ENCODE assay signal across 16 mouse cellular contexts in the genomic region with DNA sequence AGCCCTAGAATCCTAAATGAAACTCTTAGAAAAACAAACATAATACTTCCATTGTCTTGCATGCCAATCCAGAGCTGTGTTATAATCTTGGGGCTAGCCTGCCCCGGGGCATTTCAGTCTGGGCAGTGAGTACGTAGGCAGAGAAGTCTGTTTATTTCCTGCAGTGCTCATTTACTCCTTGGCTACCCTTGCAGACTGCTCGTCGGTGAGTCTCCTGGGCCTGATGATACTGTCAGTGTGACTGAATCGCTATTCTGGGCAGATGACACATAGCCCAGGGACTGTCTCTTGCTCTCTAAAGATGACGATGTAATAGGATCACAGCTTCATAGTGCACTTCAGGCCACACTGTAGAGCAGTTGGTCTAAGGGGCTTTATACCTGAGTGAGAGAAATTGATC. TPM values are rescaled to one million over a fixed set of nuclear protein-coding genes. Genes with fewer than 3 reads are reported as not detected.
A peak's percentile ranks its signal among the peaks of the same experiment; 100 is the strongest.
DNase-seq lines count a peak whose midpoint lies in the region; ATAC-seq and TF ChIP-seq lines count a peak whose summit lies in the region.
"Had no signal": no experiment of that assay in that cellular context is flagged by ENCODE, and none has a peak within 500 bp of the region (broad histone marks: within the 10 kb centered on the region; RNA-seq: fewer than 3 reads in every experiment).

No protein-coding gene starts in this region.

- DNase-seq in adrenal gland, adult (ENCODE audit: inconsistent age in 2 of 2, low spot score in 1 of 2): peak; percentile 44 to 47
- no peak for DNase-seq in adrenal gland, postnatal 4 days (ENCODE audit: low spot score in 2 of 2)
- DNase-seq in 3T3-L1 (ENCODE audit: low read depth, low spot score): peak; percentile 84
- DNase-seq in gastrocnemius, adult 2 months: peak; percentile 74
- DNase-seq in lung, postnatal 10 days: no peak
- no peak for DNase-seq in liver
- DNase-seq: cerebellum, adult 11-12 months; kidney, postnatal 36 days; layer of hippocampus, postnatal 36 days; lung, embryonic 14.5 days had no signal

- H3K27me3 ChIP-seq in heart, embryonic 15.5 days: 0 out of 2 replicates have a peak, but pooled peaks cover 4% of the 10 kb centered on the region
- H3K27me3 ChIP-seq in heart, embryonic 11.5 days (ENCODE audit: control insufficient read depth, insufficient read depth, low read length): no peaks in the 10 kb centered on the region
- H3K27me3 ChIP-seq: intestine, embryonic 15.5 days; limb, embryonic 13.5 days had no signal

- ATAC-seq in heart, embryonic 15.5 days (replicated peaks; ENCODE audit: insufficient number of reproducible peaks, insufficient read depth, low FRiP score, low read depth): 0 out of 2 replicates have a peak, but pooled peaks have one; percentile 18
- no peak for ATAC-seq in heart, embryonic 11.5 days (replicated peaks; ENCODE audit: insufficient number of reproducible peaks, low FRiP score, low TSS enrichment)
- ATAC-seq: intestine, embryonic 15.5 days had no signal

- no peak overlapping the region for H3K27ac ChIP-seq in heart, embryonic 15.5 days
- H3K27ac ChIP-seq in heart, embryonic 11.5 days (ENCODE audit: low read depth, low read length): no peak overlapping the region
- H3K27ac ChIP-seq in gastrocnemius, adult 2 months: peak overlapping the region; percentile 83
- H3K27ac ChIP-seq: intestine, embryonic 15.5 days; limb, embryonic 13.5 days had no signal

- no peaks in the 10 kb centered on the region for H3K36me3 ChIP-seq in heart, embryonic 15.5 days
- H3K36me3 ChIP-seq in heart, embryonic 11.5 days (ENCODE audit: control insufficient read depth, insufficient read depth, low read length): no peaks in the 10 kb centered on the region
- H3K36me3 ChIP-seq: intestine, embryonic 15.5 days; limb, embryonic 13.5 days had no signal

- H3K9ac ChIP-seq in heart, embryonic 15.5 days: no peak overlapping the region
- H3K9ac ChIP-seq in heart, embryonic 11.5 days (ENCODE audit: low read depth, low read length): no peak overlapping the region
- H3K9ac ChIP-seq: intestine, embryonic 15.5 days; limb, embryonic 13.5 days; lung, embryonic 14.5 days had no signal

- intact Hi-C loops in gastrocnemius, adult 2 months (cut with DNase I): no loop called here

- TF ChIP-seq CTCF in gastrocnemius, adult 2 months (IDR thresholded peaks at IDR 0.05): no peak

- no peak overlapping the region for H3K4me3 ChIP-seq in heart, embryonic 15.5 days
- H3K4me3 ChIP-seq in heart, embryonic 11.5 days (ENCODE audit: low read depth, low read length): no peak overlapping the region
- no peak overlapping the region for H3K4me3 ChIP-seq in gastrocnemius, adult 2 months
- H3K4me3 ChIP-seq: erythroblast, embryonic 14.5 days; intestine, embryonic 15.5 days; limb, embryonic 13.5 days had no signal

- H3K4me2 ChIP-seq in heart, embryonic 15.5 days: no peak overlapping the region
- H3K4me2 ChIP-seq in heart, embryonic 11.5 days: no peak overlapping the region
- H3K4me2 ChIP-seq: intestine, embryonic 15.5 days; limb, embryonic 13.5 days; lung, embryonic 14.5 days had no signal

- no peaks in the 10 kb centered on the region for H3K9me3 ChIP-seq in heart, embryonic 15.5 days (replicated peaks)
- 0 out of 2 replicates have a peak, but pooled peaks cover 3% of the 10 kb centered on the region for H3K9me3 ChIP-seq in heart, embryonic 11.5 days (replicated peaks; ENCODE audit: control insufficient read depth, low read length)
- H3K9me3 ChIP-seq: intestine, embryonic 15.5 days; limb, embryonic 13.5 days had no signal

- 27% methylated on average over 6 of the region's 6 CpGs for WGBS in heart, embryonic 15.5 days
- 38% methylated on average over 6 of the region's 6 CpGs for WGBS in heart, embryonic 11.5 days (ENCODE audit: insufficient replicate concordance)

- peaks cover 12% of the 10 kb centered on the region for H3K4me1 ChIP-seq in heart, embryonic 15.5 days (replicated peaks)
- H3K4me1 ChIP-seq in heart, embryonic 11.5 days (ENCODE audit: control insufficient read depth, insufficient read depth, low read length): 0 out of 2 replicates have a peak, but pooled peaks cover 4% of the 10 kb centered on the region

RNA-seq across cellular contexts. Expression of a gene that starts 56.2 kb away (rescaled TPM):
- total RNA-seq in adrenal gland, postnatal 4 days (2021): under 1 TPM; 0.20 to 0.42 TPM
- polyA plus RNA-seq in heart, embryonic 15.5 days (2015; fragmentation: Nextera tagmentation; extraction: Ambion mirVana): 0.28 and 0.39 TPM in 2 replicates
- polyA plus RNA-seq in heart, embryonic 11.5 days (2014; fragmentation: Nextera tagmentation; extraction: Ambion mirVana): 0.11 and 0.21 TPM in 2 replicates
- total RNA-seq in gastrocnemius, adult 2 months (2021): under 1 TPM in 1 of 2 experiments, not detected in 1; 0.20 TPM
- total RNA-seq: hematopoietic stem cell, adult 5-6 weeks; layer of hippocampus, postnatal 36 days had no signal
- polyA plus RNA-seq: erythroblast, embryonic 14.5 days had no signal

Comparison
In these comparisons a context has a peak if more than half of its experiments do, and no peak if none do; other contexts are left out.
1. DNase-seq: peak in adrenal gland, adult (2 of 2), 3T3-L1 (single experiment) and gastrocnemius, adult 2 months (single experiment); none in adrenal gland, postnatal 4 days (0 of 2), lung, postnatal 10 days (single experiment) and liver (single experiment).